Mouse (Mus musculus) neural tube, embryonic 10.5 days (tissue): ENCODE measurements at regions not wholly inside any gene's neighbourhood (a gene's known extent, or its start where the extent isn't known, plus 50 kb on each side); places are given as distances from the start of the nearest gene placed in this dataset.

Source experiments
- DNase-seq: peaks from one replicate; pipeline ENCODE4 v3.0.0-alpha.2; 2017; ENCODE audit warnings: low spot score; ENCODE audit errors: extremely low spot score

DNA sequence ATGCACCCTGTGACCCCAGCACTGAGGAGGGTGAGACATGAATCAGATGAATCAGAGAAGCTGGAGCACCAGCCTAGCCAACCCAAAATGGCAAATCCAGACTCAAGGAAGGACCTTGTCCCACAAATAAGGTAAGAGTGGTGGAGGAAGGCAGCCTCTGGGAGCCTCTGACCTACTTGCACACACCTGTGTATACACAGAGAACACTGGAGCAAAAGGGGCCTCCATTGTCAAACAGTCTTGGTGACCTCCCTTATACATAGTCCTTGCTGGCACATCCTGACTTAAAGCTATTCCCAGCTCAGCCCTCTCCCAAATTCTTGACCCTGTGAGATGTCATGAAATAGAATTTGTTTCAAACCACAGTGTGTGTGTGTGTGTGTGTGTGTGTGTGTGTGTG, 57.1 kb downstream of the Inhbb start:
- DNase-seq: no peak

DNA sequence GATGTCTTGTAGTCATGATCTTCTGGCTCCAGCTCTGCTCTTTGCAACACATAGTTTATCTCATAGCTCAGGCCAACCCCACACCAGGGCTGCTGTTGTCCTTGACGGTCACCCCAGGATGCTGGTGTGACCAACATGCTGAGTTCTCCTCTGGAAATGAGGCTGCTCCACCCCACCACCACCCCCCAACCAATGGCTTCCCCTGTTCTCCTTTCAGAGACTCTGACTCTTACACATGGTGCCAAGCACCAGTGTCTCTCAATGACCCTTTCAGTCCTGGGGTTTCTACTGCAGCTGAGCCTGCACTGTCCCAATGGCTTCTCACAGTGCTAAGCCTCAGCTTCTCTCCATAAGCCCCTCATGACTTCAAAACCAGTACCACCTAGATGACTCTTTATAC, 64.0 kb downstream of the Inhbb start:
- no peak for DNase-seq

DNA sequence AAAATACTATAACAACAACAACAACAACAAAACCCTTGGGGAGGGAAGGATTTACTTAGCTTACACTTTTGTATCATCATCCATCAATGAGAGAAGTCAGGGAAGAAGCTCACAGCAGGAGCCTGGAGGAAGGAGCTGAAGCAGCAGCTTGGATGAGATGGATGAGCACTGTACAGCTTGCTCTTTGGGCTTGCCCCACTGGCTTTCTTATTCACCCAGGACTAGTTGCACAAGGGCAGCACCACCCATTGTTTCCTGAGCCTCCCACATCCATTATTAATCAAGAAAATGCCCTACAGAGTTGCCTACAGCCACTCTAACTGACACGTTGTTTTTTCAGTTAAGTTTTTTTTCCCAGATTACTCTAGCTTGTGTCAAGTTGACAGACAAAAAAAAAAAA, 65.1 kb downstream of the Inhbb start:
- no peak for DNase-seq

DNA sequence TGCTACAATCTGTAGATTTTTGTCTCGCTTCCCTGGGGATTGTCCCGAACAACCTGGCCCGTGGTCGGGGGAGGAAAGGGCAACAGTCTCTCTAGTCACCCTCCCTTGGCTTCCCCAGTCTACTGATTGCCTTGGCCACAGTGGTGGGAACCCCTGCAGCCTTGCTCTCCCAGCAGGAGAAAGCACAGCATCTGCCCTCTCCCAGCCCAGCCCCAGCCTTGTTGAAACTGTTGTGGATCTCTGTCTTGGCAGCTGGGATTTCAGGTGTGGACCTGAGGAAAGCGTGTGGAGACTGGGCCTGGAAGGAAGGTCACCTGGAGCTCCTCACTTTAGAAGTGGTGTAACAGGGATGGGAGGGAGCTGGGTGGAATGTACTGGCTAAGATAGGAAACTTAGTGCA, 66.6 kb downstream of the Inhbb start:
- DNase-seq: no peak

DNA sequence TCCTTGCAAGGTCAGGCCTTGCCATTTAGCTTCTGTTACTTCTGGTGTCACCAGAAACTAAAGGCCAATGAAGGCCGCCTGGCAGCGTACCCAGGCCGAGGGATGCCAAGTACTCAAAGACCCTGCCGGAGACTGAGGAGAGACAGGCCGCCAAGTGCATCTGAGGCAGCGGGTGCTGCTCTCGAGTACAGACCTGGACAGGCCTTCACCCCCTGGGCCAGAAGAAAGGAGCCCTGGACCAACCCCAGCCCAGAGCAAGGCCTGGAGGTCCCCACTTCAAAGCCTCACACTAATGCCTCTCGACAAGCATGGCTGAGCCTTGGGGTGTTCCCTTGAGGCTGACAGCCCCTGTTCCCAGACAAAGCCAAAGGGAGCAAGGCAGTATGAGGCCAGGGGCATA, 70.5 kb downstream of the Inhbb start:
- no peak for DNase-seq

DNA sequence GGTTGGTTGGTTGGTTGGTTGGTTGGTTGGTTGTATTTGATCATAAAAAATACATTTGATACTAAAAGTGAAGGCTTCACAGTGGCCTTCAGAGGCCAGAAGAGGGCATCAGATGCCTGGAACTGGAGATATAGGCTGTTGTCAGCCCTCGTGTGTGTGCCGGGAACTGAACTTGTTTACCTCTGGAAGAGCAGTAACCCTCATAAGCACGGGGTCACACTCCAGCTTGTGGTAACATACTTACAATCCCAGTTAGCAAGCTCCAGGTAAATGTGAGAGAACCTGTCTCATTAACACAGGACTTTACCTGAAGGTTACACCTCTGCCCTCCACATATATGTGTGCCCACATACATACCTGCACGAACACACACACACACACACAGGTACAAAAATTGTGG, 71.2 kb downstream of the Inhbb start:
- no peak for DNase-seq

DNA sequence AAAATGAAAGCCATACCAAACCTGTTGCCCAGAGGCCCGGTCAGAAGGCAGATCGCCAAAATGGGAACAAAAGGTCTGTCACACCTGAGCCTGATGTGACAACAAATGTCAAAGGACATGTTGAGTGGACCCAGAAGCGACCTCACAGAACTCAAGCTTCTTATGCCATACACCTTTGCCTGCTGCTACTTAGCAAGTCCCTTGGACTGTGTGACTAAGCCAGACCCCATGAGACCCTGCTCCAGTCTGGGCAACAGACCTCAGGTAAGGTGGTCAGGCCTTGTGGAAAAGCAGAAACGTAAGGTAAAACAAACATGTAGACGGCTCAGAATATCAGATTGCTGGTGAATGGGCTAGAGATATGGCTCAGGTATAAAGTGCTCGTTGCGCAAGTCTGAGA, 71.8 kb downstream of the Inhbb start:
- DNase-seq: no peak

DNA sequence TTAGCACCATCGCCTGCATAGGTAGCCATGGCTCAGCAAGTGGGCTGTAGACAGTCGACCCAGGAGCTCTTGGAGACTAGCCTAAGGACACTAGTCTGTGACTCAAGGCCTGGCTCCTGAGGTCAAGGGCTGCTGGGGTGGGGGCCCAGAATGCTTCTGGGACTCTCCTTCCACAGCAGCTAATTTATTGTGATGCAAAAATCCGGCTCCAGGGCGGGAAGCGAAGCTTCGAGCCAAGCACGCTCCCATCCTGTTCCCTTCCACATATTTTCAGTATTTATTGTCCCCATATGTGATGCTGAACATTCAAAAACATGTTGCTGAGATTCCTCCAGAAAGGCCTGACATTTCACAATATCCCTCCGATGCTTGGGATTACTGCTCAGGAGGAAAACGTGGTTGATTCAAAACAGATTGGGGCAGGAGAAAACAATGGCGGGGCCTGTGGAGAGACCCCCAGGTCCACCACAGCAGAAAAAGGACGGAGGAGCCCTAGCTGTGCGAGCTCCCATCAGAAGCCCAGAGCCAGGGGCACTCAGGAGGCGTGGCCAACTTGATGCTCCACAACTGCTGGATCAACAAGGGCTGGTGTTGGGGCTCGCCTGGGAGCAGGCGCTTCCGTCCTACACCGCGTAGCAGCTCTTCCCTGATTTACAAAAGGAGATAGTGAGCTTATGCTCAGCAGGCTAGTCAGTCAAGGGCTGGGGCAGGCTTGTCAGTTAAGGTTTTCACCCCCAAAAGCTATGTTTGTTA, 73.4 kb downstream of the Inhbb start:
- peak; percentile 32 for DNase-seq

DNA sequence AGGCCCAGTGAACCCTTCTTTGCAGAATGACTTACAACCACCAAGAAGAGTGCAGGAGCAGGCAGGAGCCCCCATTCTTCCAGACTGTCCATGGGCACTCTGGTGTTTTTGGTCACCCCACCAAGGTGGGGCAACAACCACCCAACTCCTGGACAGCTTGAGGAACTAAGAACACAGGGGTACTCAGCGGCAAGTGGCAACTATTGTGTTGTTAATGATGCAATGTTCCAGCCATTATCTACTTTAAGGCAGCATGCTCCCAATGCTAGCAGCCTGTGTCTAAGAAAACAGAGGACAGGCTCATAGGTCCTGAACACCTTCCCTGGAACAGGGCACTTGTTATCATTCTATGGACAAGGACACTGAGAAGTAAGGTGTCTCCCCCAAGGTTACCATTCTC, 74.3 kb downstream of the Inhbb start:
- DNase-seq: no peak

DNA sequence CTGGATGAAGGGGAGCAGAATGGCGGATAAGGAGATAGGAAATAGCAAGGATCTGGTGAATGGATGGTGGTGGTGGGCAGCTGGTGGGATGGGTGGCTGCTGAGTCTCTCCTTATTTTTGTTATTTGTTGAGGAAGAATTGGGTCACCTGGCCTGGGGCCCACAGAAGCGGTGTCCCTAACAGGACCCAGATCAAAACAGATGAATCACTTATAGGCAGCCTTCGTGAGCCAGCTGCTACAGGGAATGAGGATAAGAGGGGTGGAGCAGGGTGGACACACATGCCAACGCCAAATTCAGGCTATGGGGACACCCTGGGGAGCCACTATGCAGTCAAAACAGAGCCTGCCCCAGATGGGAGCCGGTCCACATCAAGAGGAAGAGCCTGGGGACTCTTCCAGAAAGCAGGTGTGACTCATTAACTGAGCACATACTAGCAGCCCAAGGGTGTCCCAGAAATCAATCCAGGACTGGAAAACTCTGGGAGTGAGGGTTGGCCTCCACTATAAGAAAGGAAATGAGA, 75.4 kb downstream of the Inhbb start:
- no peak for DNase-seq

DNA sequence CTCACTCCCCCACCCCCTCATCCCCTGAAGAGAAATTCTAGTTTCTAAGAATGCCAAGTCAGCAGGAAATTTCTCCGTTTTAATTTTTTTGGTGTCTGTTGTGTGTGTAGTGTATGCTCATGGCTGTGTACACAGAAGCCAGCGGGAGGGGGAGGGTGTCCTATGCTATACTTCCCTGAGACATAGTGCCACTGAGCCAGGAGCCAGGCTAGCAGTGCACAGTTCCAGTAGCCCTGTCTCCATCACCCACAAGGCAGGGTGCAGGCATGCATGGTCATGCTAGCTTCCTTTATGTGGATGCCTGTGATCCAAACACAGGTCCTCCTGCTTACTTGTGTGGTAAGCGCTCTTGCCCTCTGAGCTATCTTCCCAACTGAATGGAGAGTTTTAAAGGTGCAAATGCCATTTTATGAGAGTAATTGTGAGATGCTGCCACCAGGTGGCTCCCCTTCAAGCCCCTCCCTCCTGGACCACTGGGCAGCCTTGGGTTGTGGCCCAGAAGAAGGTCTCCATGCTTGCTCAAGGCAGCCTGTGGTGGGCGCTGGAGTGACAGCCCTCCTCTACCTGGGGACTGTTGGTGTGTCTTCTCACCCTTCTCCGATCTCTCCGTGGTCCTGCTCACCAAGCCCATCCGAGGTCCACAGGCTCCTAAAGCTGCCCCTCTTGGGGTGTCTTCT, 76.8 kb downstream of the Inhbb start:
- no peak for DNase-seq

DNA sequence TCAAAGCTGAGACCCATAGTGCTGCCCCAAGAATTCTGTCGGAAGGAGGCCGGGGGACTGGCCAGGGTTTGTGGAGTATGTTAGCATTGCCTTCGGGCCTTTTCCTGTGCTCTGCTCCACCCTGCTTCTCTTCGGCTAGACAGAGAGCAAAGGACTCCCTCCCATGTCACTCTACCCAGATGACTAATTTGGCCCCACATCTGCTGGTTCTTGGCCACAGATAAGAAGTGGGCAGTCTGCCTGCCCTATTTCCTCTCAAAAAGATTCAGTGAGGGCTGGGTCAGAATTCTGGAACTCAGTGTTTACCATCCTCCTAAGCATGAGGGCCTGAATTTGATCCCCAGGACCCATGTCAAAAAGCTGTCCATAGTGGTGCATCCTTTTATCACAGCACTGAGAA, 78.0 kb downstream of the Inhbb start:
- no peak for DNase-seq

DNA sequence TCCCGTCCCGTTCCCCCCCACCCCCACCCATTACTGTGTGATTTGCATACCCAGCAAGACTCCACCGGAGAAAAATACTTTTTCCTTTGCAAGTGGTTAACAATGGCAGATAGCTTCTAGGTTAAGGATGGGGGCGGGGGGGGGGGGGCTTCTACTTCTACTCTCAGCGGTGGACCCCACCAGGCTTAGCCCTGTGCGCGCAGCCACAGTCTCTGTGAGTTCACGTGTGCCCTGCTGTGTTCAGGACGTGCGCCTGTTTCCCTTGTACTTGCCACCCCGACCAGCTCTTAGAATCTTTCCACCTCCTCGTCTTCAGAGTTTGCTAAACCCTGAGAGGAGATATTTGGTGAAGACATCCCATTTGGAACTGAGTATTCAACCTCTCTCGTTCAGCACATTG, 86.9 kb downstream of the Inhbb start:
- no peak for DNase-seq

DNA sequence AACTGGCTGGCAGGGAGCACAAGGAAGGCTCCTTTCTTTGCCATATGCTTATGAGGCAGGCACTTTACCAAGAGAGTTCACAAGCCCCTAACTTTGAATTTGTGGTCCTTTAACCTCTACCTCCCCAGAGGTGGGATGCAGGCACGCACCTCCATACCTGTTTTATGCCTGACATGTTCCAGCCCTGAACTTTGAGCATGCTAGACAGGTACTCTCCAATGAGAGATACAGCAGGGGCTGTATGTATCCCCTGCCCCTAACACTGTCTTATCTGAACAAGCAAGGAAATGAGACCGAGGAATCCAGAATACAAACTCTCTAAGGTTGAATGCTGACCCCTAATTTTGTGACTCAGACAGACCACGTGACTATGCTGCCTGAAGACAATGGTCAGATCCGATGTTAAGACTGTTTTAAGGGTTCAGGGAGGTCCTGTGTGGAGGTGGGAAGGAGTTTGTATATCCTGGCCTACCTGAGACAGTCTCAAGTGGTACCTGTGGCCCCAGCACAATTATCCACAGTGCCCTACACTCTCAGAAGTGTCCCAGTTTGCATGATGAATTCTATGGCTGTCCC, 91.2 kb downstream of the Inhbb start:
- no peak for DNase-seq

DNA sequence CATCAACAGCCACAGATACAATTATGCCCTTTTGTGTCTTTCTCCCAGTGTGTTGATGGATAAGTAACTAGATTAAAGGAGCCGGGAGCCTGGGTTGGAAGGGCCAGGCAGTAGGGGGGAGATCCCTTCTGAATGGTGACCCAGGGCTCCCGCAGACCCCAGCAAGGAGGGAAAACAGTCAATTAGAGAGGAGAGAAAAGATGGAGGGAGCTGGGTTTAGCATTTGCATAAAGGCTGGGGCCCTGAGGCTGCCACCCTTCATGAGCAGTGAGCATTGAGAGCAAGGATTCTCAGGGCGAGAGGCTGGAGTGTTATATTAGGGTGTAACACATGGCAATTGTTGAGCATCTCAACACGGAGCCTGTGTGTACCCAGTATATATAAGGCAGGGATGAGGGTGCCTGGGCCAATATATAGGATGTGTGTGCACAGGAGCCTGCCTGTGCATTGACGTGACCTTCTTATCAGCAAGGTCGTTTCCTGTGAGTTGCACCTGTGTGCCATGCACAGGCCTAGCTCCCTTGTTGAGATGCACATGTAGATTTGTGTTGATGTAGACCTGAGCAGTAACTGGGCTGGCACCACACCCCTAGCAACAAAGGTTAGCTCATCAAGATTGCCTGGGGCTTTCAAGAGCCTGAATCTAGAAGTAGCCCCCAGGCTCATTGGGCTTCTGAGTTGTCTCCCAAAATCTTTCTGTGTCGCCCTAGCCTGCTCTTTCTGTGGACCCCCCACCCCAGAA, 92.2 kb downstream of the Inhbb start:
- no peak for DNase-seq

DNA sequence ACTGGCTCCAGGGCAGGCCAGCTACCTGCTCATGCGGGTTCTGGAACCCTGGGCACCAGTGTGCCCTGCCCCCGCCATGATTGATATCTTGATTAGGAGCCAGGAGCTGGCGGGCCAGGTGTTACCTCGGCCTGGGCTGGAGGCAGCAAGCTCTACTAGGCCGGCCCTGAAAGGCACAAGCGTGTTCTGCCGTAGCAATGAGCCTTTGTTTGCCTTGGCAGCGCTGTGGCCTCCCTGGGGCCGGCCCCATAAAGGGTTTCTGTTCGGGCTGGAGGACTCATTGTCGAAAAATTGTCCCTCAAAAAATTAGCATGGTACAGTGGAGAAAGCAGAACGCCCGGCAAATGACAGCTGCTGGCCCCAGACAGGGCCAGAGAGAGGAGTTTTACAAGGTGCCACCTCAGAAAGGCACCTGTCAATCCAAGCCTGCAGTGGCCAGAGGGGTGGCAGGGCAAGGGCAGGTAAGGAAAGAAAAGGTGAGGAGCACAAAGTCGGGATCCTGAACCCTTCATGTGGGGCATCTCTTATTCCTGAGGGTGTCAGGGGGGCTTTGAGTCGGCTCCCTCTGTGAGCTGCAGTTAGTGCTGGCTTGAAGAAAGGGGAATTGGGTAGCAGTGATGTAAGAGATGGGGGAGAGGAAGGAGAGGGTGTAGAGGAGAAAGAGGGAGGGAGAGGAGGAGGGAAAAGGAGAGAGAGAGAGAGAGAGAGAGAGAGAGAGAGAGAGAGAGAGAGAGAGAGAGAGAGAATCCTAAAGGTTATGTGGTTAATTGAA, 92.9 kb downstream of the Inhbb start:
- peak; percentile 24 for DNase-seq

DNA sequence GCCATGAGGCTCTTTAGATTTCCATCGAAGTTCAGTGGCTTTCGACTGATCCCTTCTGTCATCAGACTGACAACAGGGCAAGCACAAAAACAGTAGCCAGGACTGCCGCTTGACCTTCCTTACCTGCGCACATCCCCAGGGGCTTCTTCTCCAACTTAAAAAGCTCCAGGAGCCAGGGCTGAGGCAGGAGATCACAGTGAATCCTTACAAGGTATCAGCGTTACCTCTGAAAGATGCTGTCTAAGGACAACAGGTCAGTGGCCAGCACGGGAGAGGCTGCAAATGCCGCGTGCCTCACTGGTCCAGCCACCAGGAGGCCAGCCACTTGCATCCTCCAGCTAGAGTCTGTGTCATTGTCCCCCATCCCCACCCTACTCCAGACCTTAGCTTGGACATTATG, 97.5 kb downstream of the Inhbb start:
- DNase-seq: no peak

DNA sequence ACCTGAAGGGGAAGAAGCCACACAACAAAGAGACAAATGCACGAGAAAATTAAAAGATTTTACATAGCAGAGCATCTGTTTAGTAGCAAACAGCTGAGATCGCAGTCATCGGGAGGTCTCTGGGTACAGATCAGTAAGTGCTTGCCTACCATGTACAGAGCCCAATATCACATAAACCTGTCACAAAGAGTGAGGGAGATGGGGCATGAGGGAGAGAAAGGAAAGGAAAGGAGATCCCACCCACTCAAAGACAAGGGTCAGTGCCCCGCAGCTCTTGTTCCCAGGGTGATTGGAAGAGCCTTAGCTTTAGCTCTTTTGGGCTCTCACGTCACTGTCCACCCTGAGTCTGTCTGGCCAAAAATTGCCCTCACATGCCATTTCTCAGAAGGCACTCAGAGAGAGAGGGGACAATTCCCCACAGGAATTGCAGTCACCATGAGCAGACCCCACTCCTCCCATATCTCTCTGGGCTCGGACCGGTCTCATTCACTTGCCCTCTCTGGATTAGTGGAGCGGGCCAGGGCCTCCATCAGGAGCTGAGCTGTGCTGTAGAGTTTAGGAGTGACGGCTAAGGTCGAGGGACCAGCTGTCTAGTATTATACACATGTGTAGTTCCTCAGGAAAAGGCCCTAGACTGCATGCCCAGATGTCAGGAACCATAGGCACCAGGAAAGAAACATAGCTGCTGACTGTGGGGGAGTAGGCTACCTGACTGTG, 99.6 kb downstream of the Inhbb start:
- no peak for DNase-seq

DNA sequence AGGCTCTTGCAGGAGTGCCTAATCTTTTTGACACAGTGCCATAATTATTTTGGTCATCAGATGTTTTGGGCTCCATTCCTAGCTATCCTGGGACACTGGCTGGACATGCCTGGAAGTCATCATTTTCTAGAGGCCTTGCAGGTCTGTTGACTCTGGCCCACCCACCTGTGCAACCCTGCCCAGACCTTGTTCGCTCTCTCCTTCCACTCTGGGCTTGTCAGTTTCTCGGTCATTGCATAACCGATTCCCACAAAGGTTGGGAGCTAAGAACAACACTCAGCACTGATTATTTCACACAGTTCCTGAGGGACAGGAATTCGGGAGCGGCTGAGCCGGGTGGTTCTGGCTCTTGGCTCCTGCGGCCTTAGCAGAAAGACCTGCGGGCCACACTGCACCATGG, 100.2 kb downstream of the Inhbb start:
- no peak for DNase-seq

DNA sequence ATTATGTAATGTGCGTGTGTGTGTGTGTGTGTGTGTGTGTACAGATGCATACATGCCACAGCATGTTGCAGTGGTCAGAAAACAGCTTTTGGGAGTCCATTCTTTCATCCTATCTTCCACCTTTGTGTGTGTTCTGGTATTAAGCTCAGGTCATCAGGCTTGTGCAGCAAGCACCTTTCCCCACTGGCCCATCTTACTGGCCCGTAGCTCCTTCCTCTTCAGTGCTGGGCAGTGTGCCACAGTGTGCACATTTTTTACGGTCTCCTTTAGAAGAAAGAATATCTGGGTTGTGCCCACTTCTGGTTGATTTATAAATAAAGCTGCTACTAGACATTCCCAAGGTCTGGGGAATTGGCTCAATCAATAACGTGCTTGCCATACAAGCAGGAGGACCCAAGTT, 105.0 kb downstream of the Inhbb start:
- DNase-seq: no peak
